Mouse (Mus musculus): ENCODE results near the gene Gpr157. TPM values are rescaled to one million over a fixed set of nuclear protein-coding genes. Genes with fewer than 3 reads are reported as not detected.

Gpr157 gene
- polyA plus RNA-seq, 1 experiment from 2014 or later: 0.08 TPM

DNA sequence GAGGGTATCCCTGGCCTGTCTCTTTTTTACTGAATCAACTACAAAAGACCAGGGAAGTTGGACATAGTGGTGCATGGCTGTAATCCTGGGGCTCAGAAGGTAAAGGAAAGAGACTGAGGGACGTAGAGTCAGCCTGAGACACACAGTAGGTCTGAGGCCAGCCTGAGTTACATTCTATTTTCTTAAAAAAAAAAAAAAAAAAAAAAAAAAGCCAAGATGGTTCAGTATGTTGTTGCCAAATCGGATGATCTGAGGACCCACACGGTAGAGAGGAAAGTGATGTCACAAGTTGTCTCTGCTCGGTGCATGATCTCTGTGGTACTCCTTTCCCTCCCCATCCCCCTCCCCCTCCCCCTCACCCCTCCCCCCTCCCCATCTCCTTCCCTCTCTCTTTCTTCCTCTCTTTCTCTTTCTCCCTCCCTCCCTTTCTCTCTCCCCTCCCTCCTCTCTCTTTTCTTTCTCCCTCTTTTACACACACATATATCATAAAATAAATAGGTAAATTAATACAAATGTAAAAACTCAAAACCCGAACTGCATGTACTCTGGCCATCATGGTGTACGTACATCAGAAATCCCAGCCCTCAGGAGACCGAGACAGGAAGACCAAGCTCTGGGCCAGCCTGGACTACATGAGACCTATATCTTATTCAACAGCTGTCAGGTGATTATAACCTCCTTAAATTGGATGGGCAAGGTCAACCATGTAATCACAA, 50.4 kb downstream of the Gpr157 start:
- 83% methylated on average over 7 of the region's 7 CpGs for WGBS
- H3K9ac ChIP-seq: no peak overlapping the region
- H3K9me3 ChIP-seq (replicated peaks): no peaks in the 10 kb centered on the region
- H3K4me1 ChIP-seq: peaks cover 18% of the 10 kb centered on the region
- H3K36me3 ChIP-seq (ENCODE audit: poor library complexity, severe bottlenecking): no peaks in the 10 kb centered on the region
- no peak overlapping the region for H3K27ac ChIP-seq
- no peak for ATAC-seq
- no peak overlapping the region for H3K4me3 ChIP-seq
- H3K4me2 ChIP-seq: peak overlapping the region; percentile 51
- peaks cover 3% of the 10 kb centered on the region; the same call in 1 of the 2 replicates for H3K27me3 ChIP-seq

- no peaks in the 10 kb centered on the region for H3K36me3 ChIP-seq (ENCODE audit: poor library complexity, severe bottlenecking)
- H3K4me2 ChIP-seq: peak overlapping the region; percentile 51
- H3K4me3 ChIP-seq: peak overlapping the region; percentile 27
- no peaks in the 10 kb centered on the region for H3K9me3 ChIP-seq (replicated peaks)
- H3K27me3 ChIP-seq: peaks cover 3% of the 10 kb centered on the region; the same call in 1 of the 2 replicates
- H3K9ac ChIP-seq: peak overlapping the region; percentile 43; the same call in 1 of the 2 replicates
- peaks cover 13% of the 10 kb centered on the region for H3K4me1 ChIP-seq
- peak; percentile 82 for ATAC-seq
- H3K27ac ChIP-seq: no peak overlapping the region
- WGBS: 21% methylated on average over 9 of the region's 9 CpGs
Measured at GRCm38 (mm10) chr4:150138084-150138543, 50.9 kb downstream of the Gpr157 start.

DNA sequence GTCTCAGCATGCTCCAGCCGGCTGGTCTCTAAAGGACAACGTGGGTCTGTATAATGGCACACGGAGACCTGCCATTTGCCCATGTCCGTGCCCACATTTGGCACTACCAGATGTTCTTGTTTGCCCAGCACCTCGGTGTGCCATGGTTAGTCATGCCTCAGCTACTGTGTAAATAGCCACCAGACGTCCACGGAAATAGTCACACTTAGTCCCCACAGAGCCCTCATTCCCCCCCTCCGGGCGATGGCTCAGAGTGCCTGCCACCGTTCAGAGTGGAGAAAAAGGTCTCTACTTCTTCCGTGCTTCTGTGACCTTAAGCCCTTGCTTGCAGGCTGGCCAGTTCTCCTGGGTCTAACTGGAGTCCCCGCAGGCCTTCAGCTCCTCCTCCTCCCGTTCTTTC, 51.9 kb downstream of the Gpr157 start:
- H3K4me1 ChIP-seq: peaks cover 12% of the 10 kb centered on the region
- H3K9me3 ChIP-seq (replicated peaks): no peaks in the 10 kb centered on the region
- no peaks in the 10 kb centered on the region for H3K27me3 ChIP-seq
- no peak overlapping the region for H3K9ac ChIP-seq
- 74% methylated on average over 13 of the region's 13 CpGs for WGBS
- ATAC-seq: no peak
- H3K36me3 ChIP-seq (ENCODE audit: poor library complexity, severe bottlenecking): no peaks in the 10 kb centered on the region
- H3K4me2 ChIP-seq: no peak overlapping the region
- no peak overlapping the region for H3K27ac ChIP-seq
- no peak overlapping the region for H3K4me3 ChIP-seq

GRCm38 (mm10) chr4:150140346-150140745, 53.2 kb downstream of the Gpr157 start:
- H3K36me3 ChIP-seq (ENCODE audit: poor library complexity, severe bottlenecking): no peaks in the 10 kb centered on the region
- 76% methylated on average over 7 of the region's 7 CpGs for WGBS
- no peaks in the 10 kb centered on the region; the same call in 1 of the 2 replicates for H3K27me3 ChIP-seq
- H3K27ac ChIP-seq: no peak overlapping the region
- ATAC-seq: no peak
- H3K4me1 ChIP-seq: peaks cover 12% of the 10 kb centered on the region
- no peak overlapping the region for H3K4me3 ChIP-seq
- no peak overlapping the region for H3K4me2 ChIP-seq
- H3K9ac ChIP-seq: no peak overlapping the region
- no peaks in the 10 kb centered on the region; the same call in 1 of the 2 replicates for H3K9me3 ChIP-seq (replicated peaks)

DNA sequence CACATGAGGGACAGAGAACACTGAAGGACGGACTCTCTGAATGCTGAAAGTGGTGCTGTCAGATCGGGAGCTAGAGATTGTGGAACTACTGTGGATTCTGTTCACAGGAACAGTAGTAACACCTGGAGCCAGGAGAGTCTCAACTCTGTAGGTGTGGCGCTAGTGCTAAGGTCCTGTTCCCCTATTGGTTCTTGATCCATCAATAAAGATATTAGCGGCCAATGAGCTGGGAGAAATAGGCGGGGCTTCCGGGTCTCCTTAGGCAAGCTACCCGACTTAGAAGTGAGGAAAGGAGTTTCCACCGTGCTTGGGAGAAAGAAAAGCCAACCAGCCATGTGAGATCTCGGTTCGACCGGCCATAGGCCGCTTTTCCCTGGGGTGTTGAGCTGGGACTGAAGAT, 57.1 kb downstream of the Gpr157 start:
- no peaks in the 10 kb centered on the region for H3K4me1 ChIP-seq
- H3K9ac ChIP-seq: no peak overlapping the region
- 23% methylated on average over 12 of the region's 12 CpGs for WGBS
- H3K9me3 ChIP-seq (replicated peaks): no peaks in the 10 kb centered on the region; the same call in 1 of the 2 replicates
- no peak overlapping the region for H3K27ac ChIP-seq
- H3K36me3 ChIP-seq (ENCODE audit: poor library complexity, severe bottlenecking): no peaks in the 10 kb centered on the region
- H3K4me3 ChIP-seq: no peak overlapping the region
- H3K27me3 ChIP-seq: peaks cover 2% of the 10 kb centered on the region; the same call in 1 of the 2 replicates
- no peak overlapping the region for H3K4me2 ChIP-seq
- ATAC-seq: no peak

GRCm38 (mm10) chr4:150146286-150146685, 59.1 kb downstream of the Gpr157 start:
- ATAC-seq: no peak
- no peaks in the 10 kb centered on the region for H3K4me1 ChIP-seq
- H3K4me2 ChIP-seq: no peak overlapping the region
- H3K27ac ChIP-seq: no peak overlapping the region
- no peaks in the 10 kb centered on the region for H3K36me3 ChIP-seq (ENCODE audit: poor library complexity, severe bottlenecking)
- no peaks in the 10 kb centered on the region; the same call in none of the 2 replicates for H3K9me3 ChIP-seq (replicated peaks)
- 91% methylated on average over 4 of the region's 4 CpGs for WGBS
- peaks cover 2% of the 10 kb centered on the region; the same call in 1 of the 2 replicates for H3K27me3 ChIP-seq
- H3K9ac ChIP-seq: no peak overlapping the region
- no peak overlapping the region for H3K4me3 ChIP-seq

DNA sequence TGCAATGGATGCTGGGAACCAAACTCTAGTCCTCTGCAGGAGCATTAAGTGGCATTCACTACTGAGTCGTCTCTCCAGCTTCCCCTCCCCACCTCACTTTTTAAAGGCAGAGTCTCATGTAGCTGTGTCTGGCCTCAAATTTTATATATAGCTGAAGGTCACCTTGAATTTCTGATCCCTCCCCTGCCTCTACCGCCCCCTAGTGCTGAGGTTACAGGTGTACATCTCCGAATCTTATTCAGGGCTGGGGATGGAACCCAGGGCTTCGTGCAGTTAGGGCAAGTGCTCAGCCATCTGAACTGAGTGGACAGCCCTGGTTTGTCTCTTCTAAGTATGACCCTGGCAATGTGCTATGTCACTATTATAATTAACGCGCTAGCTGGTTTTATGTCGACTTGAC, 63.9 kb downstream of the Gpr157 start:
- H3K36me3 ChIP-seq (ENCODE audit: poor library complexity, severe bottlenecking): no peaks in the 10 kb centered on the region
- H3K27me3 ChIP-seq: 0 out of 2 replicates have a peak, but pooled peaks cover 2% of the 10 kb centered on the region
- WGBS: 84% methylated on average over 7 of the region's 7 CpGs
- H3K4me1 ChIP-seq: no peaks in the 10 kb centered on the region
- H3K27ac ChIP-seq: no peak overlapping the region
- ATAC-seq: no peak
- H3K4me2 ChIP-seq: no peak overlapping the region
- no peak overlapping the region for H3K9ac ChIP-seq
- no peak overlapping the region for H3K4me3 ChIP-seq
- no peaks in the 10 kb centered on the region; the same call in 1 of the 2 replicates for H3K9me3 ChIP-seq (replicated peaks)

DNA sequence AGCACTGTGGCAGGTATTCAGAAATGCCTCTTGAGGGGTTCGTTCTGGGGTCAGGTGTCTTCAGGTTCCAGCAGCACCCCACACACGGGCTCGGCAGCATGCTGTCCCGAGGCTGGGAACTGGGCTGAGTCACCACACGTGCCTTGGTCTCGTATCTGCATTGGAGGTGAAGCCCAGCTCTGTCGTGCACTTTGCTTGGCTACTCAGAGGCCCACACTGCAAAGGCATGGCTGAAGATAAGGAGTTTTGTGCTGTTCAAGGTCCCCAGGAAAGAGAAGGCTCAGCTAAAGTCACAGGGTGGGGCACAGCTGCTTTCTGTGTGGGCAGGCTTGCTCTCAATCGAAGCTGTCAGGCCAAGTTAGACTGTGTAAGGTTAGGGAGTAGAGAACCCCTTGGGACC, 65.3 kb downstream of the Gpr157 start:
- no peak for ATAC-seq
- no peaks in the 10 kb centered on the region; the same call in 1 of the 2 replicates for H3K9me3 ChIP-seq (replicated peaks)
- no peak overlapping the region for H3K27ac ChIP-seq
- WGBS: 87% methylated on average over 8 of the region's 8 CpGs
- H3K27me3 ChIP-seq: 0 out of 2 replicates have a peak, but pooled peaks cover 2% of the 10 kb centered on the region
- H3K4me2 ChIP-seq: no peak overlapping the region
- no peaks in the 10 kb centered on the region for H3K4me1 ChIP-seq
- no peak overlapping the region for H3K9ac ChIP-seq
- H3K4me3 ChIP-seq: no peak overlapping the region
- no peaks in the 10 kb centered on the region for H3K36me3 ChIP-seq (ENCODE audit: poor library complexity, severe bottlenecking)

DNA sequence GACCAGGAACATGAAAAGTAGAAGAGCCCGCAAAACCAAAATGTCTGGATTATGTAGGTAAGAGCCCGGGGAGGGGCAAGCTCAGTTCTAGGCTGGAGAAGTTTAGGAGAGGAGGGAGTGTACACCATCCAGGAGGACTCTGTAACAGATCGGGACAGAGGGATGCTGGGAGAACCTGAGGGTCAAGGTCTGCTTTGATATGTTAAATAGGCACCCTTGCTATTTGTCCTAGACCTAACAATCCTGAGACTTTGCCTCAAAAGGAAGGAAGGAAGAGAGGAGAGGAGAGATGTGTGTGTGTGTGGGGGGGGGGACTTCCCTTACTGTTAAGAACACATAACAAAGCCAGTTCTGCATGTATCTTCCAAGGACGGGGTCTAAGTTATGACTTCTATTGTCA, 68.1 kb downstream of the Gpr157 start:
- no peak overlapping the region for H3K27ac ChIP-seq
- 86% methylated on average over 4 of the region's 4 CpGs for WGBS
- H3K4me1 ChIP-seq: no peaks in the 10 kb centered on the region
- no peak overlapping the region for H3K4me3 ChIP-seq
- H3K27me3 ChIP-seq: no peaks in the 10 kb centered on the region
- H3K36me3 ChIP-seq (ENCODE audit: poor library complexity, severe bottlenecking): no peaks in the 10 kb centered on the region
- H3K9ac ChIP-seq: no peak overlapping the region
- no peaks in the 10 kb centered on the region for H3K9me3 ChIP-seq (replicated peaks)
- no peak overlapping the region for H3K4me2 ChIP-seq
- no peak for ATAC-seq

MicroRNA genes within 50 kb of the gene (microRNA counts, 519-probe panel; counts per million panel counts)
- microRNA mmu-miR-34a: 177 counts per million, percentile 53 among the panel's probes with 10 or more counts

Small RNA genes lying within 50 kb of the gene (microRNA-seq; reads per million reads assigned to microRNA genes)
- gene Mir34a: 68.1 reads per million, percentile 46 among the genes with 10 or more reads in this experiment

Other genes with a start within 250 kb of the Gpr157 start
- gene Spsb1, start 132.3 kb upstream of the Gpr157 start, polyA plus RNA-seq (2015; fragmentation: Nextera tagmentation; extraction: Ambion mirVana): 4.5 and 5.1 TPM in 2 replicates
- 0.98 and 1.4 TPM in 2 replicates for gene H6pd, start 78.3 kb upstream of the Gpr157 start, polyA plus RNA-seq (2015; fragmentation: Nextera tagmentation; extraction: Ambion mirVana)
- gene Slc2a5, start 31.9 kb downstream of the Gpr157 start, polyA plus RNA-seq (2015; fragmentation: Nextera tagmentation; extraction: Ambion mirVana): 1.7 and 1.9 TPM in 2 replicates
- gene Slc2a7, start 61.6 kb downstream of the Gpr157 start, polyA plus RNA-seq (2015; fragmentation: Nextera tagmentation; extraction: Ambion mirVana): not detected in 2 replicates
- gene Car6, start 114.0 kb downstream of the Gpr157 start, polyA plus RNA-seq (2015; fragmentation: Nextera tagmentation; extraction: Ambion mirVana): 0.16 TPM in 1 of 2 replicates, not detected in the other
- 1,143 and 1,198 TPM in 2 replicates for gene Eno1, start 149.4 kb downstream of the Gpr157 start, polyA plus RNA-seq (2015; fragmentation: Nextera tagmentation; extraction: Ambion mirVana)
- 26.1 and 32.9 TPM in 2 replicates for gene Rere, start 194.3 kb downstream of the Gpr157 start, polyA plus RNA-seq (2015; fragmentation: Nextera tagmentation; extraction: Ambion mirVana)

Data from forebrain, embryonic 13.5 days (tissue).